Mouse (Mus musculus) erythroblast, adult 5-6 weeks (primary cell): ENCODE data around the gene Bnipl. TPM values are rescaled to one million over a fixed set of nuclear protein-coding genes. Genes with fewer than 3 reads are reported as not detected.

Source experiments
- ATAC-seq: replicated peaks from 2 replicates; pipeline ENCODE4 v1.8.0; 2016; ENCODE audit warnings: moderate number of reproducible peaks, mild to moderate bottlenecking, moderate TSS enrichment, inconsistent platforms; ENCODE audit not compliant: poor library complexity, low FRiP score, severe bottlenecking
- total RNA-seq, 2 experiments: library from RNA; stranded (forward) in 1 of 2; stranded (reverse) in 1 of 2; fragments of 150-400 nt in 1 of 2; fragments of 200-764, 138-1000 nt in 1 of 2; gene quantifications; 2 replicates each; pipeline versions ENCODE4 v1.2.3 to v1.2.4; 2015 to 2017; ENCODE audit warnings: low replicate concordance in 2 of 2

Gene Bnipl
- total RNA-seq, 2 experiments from 2014 or later: 0.68 TPM; not detected in 1

- ATAC-seq: peak; percentile 82
These were observed 30.5 kb upstream of the Bnipl start, which contains the start of the genes Mindy1 and Prune1 for GRCm38 (mm10) chr3:95281216-95282126. TSS of gene Mindy1 (plus strand) at chr3:95281345. TSS of gene Prune1 (minus strand) at chr3:95282076.

GRCm38 (mm10) chr3:95280747-95281146, 29.8 kb upstream of the Bnipl start:
- ATAC-seq: no peak

GRCm38 (mm10) chr3:95277149-95277551, 26.2 kb upstream of the Bnipl start:
- no peak for ATAC-seq

GRCm38 (mm10) chr3:95276428-95276934, 25.5 kb upstream of the Bnipl start:
- ATAC-seq: no peak

GRCm38 (mm10) chr3:95275161-95275560, 24.2 kb upstream of the Bnipl start:
- no peak for ATAC-seq

- no peak for ATAC-seq
These were observed 23.5 kb upstream of the Bnipl start for GRCm38 (mm10) chr3:95274453-95274852.

- ATAC-seq: no peak
These were observed 22.5 kb upstream of the Bnipl start for GRCm38 (mm10) chr3:95273471-95273870.

- ATAC-seq: no peak
These were observed 19.9 kb upstream of the Bnipl start for GRCm38 (mm10) chr3:95270766-95271364.

GRCm38 (mm10) chr3:95269789-95270188, 18.8 kb upstream of the Bnipl start:
- no peak for ATAC-seq

- no peak for ATAC-seq
These were observed 16.9 kb upstream of the Bnipl start for GRCm38 (mm10) chr3:95267855-95268254.

GRCm38 (mm10) chr3:95266052-95266451, 15.1 kb upstream of the Bnipl start:
- no peak for ATAC-seq

GRCm38 (mm10) chr3:95264724-95265123, 13.7 kb upstream of the Bnipl start:
- ATAC-seq: no peak

GRCm38 (mm10) chr3:95263089-95263739, 12.2 kb upstream of the Bnipl start:
- peak; percentile 84 for ATAC-seq

- no peak for ATAC-seq
These were observed 11.0 kb upstream of the Bnipl start for GRCm38 (mm10) chr3:95261975-95262374.

- ATAC-seq: no peak
These were observed 5.9 kb upstream of the Bnipl start for GRCm38 (mm10) chr3:95256931-95257330.

- ATAC-seq: no peak
These were observed 632 bp downstream of the Bnipl start for GRCm38 (mm10) chr3:95250361-95250760.

- no peak for ATAC-seq
These were observed 3.2 kb downstream of the Bnipl start for GRCm38 (mm10) chr3:95247660-95248336.

GRCm38 (mm10) chr3:95246465-95247231, 4.3 kb downstream of the Bnipl start:
- ATAC-seq: peak; percentile 82

- no peak for ATAC-seq
These were observed 7.9 kb downstream of the Bnipl start for GRCm38 (mm10) chr3:95243086-95243485.
